Mouse (Mus musculus) spleen, adult 18-20 months (tissue): ENCODE results near the gene Crebzf.

Experiments used
- DNase-seq, 2 experiments: peaks; one replicate each; pipeline ENCODE4 v3.0.0; 2022; ENCODE audit warnings: mixed read lengths in 2 of 2

Gene Crebzf

GRCm38 (mm10) chr7:90482607-90483006 is 40.1 kb downstream of the Crebzf start:
- no peak for DNase-seq
